Mouse (Mus musculus): ENCODE data around the gene Clec4g.

Clec4g gene

DNA sequence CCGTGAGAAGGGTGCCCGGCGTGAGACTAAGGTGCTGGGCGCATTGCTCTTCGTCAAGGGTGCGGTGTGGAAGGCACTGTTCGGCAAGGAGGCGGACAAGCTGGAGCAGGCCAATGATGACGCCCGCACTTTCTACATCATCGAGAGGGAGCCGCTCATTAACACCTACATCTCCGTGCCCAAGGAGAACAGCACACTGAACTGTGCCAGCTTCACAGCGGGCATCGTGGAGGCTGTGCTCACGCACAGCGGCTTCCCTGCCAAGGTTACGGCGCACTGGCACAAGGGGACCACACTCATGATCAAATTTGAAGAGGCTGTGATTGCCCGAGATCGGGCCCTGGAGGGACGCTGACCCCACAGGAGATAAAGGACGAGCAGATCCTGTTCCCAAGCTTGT is 41.2 kb downstream of the Clec4g start:
- no peak for DNase-seq (ENCODE audit: low read depth, low spot score)

- no peak for DNase-seq (ENCODE audit: low read depth, low spot score)
Measured at GRCm38 (mm10) chr8:3678831-3679230, 41.6 kb downstream of the Clec4g start.

DNA sequence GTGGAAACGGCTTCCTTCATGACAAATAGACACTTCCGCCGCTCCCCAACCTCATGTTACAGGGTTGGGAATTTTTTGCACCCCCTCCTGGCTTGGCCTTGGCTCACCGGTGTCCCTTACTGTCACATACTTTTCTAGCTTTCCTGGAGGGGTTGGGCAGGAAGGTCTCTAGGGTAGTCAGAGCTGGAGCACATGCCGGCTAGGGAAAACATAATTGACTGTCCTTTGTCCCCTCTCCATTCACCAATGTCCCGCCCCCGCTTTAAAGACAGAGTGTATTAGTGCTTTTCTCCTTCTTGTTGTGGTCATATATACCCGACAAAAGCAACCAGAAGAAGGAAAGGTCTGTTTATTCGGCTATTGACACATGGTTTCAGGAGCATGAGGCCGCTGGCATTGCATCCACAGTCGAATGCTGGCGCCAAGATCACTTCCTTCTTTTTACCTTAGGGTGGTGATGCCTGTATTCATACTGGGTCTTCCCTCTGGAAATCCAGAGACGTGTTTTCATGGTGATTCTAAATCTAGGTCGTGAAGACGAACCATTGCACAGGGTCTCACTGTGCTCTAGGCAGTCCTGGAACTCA is 43.4 kb downstream of the Clec4g start:
- no peak for DNase-seq (ENCODE audit: low read depth, low spot score)

- peak; percentile 80 for DNase-seq (ENCODE audit: low read depth, low spot score)
Measured at GRCm38 (mm10) chr8:3676131-3676992, 44.1 kb downstream of the Clec4g start, which contains the start of gene Trappc5. Gene Trappc5, plus strand, starts transcription at chr8:3676299.

DNA sequence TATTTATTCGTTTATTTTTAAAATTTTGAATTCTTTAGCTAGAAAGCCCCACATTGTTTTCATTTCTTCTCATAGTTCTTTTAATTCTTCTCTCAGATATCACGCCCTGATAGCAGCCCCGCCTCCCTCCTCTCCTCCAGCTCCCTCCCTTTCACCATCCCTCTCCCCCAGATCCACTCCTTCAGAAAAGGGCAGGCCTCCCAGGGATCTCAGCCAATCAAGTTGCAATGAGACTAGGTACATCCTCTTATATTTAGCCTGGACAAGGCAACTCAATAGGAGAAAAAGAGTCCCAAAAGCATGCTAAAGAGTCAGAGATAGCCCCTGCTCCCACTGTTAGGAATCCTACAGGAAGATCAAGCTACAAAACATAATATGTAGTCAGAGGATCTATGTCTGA is 45.8 kb downstream of the Clec4g start:
- DNase-seq (ENCODE audit: low read depth, low spot score) = no peak

DNA sequence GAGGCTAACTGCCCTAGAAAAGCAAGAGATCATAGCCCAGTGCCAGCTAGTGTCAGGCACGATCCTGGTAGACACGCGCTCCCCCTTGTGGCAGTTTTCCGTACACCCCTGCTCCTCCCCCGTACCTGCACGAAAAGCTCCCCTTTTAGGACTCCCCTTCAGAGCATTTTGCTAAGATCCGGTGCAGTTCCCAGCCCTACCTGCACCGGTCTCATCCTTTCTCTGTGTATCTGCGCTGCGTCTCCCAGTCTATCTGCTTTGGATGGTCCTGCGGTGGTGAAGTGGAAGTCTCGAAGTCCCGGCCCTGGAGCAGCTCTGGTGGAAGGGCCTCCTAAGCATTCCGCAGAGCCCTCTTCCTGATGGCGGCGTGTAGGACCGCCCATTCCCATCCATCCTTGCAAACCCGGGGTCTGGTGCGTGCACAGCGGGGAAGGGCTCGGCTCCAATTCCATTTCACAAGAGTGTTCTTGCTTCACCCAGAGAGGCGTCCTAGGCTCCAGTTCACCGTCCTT is 48.4 kb downstream of the Clec4g start, which contains the start of gene Fcor:
TSS of gene Fcor (minus strand) at position 383 of the 512 bp plus-strand sequence.
- peak; percentile 65 for DNase-seq (ENCODE audit: low read depth, low spot score)

DNA sequence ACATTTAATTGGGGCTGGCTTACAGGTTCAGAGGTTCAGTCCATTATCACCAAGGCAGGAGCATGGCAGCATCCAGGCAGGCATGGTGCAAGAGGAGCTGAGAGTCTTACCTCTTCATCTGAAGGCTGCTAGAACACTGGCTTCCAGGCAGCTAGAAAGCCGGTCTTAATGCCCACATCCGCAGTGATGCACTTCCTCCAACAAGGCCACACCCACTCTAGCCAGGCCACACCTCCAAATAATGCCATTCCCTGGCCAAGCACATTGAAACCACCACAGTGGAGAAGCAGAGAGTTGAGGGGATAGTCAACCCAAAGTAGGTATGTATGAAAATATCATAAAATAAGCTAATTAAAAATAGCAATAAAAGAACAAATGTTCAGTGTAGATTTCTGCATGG is 50.1 kb downstream of the Clec4g start:
- no peak for DNase-seq (ENCODE audit: low read depth, low spot score)

GRCm38 (mm10) chr8:3665507-3665906 is 54.9 kb downstream of the Clec4g start, which contains the start of gene Mcemp1:
Gene Mcemp1, plus strand, starts transcription at chr8:3665754.
- no peak for DNase-seq (ENCODE audit: low read depth, low spot score)

- DNase-seq (ENCODE audit: low read depth, low spot score) = no peak
Measured at GRCm38 (mm10) chr8:3664405-3664804, 56.0 kb downstream of the Clec4g start.

- DNase-seq (ENCODE audit: low read depth, low spot score) = no peak
Measured at GRCm38 (mm10) chr8:3660889-3661288, 59.6 kb downstream of the Clec4g start.

Measured in retina, adult 2 months (tissue).